Mouse (Mus musculus): ENCODE results near the gene Sms. TPM values are rescaled to one million over a fixed set of nuclear protein-coding genes. Genes with fewer than 3 reads are reported as not detected.

Sms gene
- polyA plus RNA-seq, 1 experiment from 2014 or later: 16.9 TPM

DNA sequence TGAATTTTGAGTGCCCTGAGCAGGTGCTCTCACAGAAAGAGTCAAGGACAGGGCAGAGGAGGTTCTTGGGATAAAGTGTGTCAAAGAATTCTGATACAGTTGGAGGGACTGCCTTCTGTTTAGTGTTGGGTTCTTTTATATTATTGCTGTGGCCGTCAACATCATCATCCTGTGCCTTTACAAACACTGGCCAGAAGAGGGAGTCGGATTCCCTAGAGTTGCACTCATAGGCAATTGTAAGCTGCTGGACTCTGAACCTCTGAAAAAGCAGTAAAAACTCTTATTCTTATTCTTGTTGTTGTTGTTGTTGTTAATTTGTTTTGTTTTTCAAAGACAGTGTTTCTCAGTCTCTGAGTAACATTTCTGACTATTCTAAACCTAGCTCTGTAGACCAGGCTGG lies 5.3 kb downstream of the Sms start:
- WGBS (ENCODE audit: insufficient replicate concordance): 43% methylated on average over 2 of the region's 2 CpGs
- Histone ChIP-seq H3K9ac (no peak overlapping the region), H3K36me3 (replicated peaks) (no peaks in the 10 kb centered on the region), H3K27ac (replicated peaks) (no peak overlapping the region), H3K4me3 (replicated peaks) (no peak overlapping the region), H3K4me2 (no peak overlapping the region), H3K27me3 (no peaks in the 10 kb centered on the region), H3K9me3 (replicated peaks) (no peaks in the 10 kb centered on the region), H3K4me1 (replicated peaks) (peaks cover 5% of the 10 kb centered on the region; the same call in 1 of the 2 replicates)
- no peak for ATAC-seq (ENCODE audit: insufficient read depth)

DNA sequence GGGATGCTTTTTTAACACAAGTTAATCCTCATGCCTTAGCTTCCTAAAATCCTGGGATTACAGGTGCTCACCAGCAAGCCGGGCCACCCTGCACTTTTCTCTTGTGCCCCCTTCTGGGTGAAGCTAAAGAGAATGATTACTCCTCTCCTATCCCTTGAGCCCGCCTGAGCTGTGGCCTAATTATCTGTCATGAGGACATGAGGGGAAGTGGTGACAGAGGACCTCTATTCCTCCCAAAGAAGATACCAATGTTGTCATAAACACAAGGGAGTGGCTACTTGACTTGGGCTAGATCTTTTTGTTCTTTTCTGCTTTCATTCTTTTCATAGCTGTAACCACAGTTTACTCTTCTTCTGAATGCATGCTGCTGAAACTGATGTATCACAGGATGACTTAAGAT lies 9.2 kb downstream of the Sms start:
- Histone ChIP-seq H3K9me3 (replicated peaks) (no peaks in the 10 kb centered on the region), H3K27ac (replicated peaks) (no peak overlapping the region), H3K27me3 (no peaks in the 10 kb centered on the region), H3K4me2 (no peak overlapping the region), H3K4me3 (replicated peaks) (no peak overlapping the region), H3K9ac (no peak overlapping the region), H3K4me1 (replicated peaks) (no peaks in the 10 kb centered on the region), H3K36me3 (replicated peaks) (no peaks in the 10 kb centered on the region)
- no peak for ATAC-seq (ENCODE audit: insufficient read depth)
- WGBS (ENCODE audit: insufficient replicate concordance): 33% methylated on average over 2 of the region's 2 CpGs

DNA sequence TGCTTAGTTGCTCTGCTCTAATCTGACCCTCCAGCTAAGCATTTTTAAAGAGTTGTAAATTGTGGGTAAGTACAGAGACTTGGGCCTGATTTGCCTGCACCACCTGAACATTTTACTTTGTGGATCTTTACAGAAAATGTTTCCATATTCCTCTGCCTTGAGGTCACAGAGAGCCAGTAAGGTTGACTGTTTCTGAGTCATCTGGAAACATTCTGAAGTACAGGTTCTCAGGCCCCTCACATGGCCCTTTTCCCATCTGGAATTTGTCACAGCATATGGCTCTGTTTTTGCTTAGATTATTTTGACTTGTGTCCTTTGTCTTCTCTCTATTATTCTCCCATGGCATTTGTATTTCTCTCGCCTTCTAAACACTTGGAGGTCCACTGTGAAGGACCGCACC lies 10.2 kb downstream of the Sms start:
- no peak overlapping the region for H3K4me3 ChIP-seq (replicated peaks)
- H3K9me3 ChIP-seq (replicated peaks): no peaks in the 10 kb centered on the region
- WGBS (ENCODE audit: insufficient replicate concordance): 74% methylated on average over 2 of the region's 2 CpGs
- H3K27ac ChIP-seq (replicated peaks): no peak overlapping the region
- H3K36me3 ChIP-seq (replicated peaks): no peaks in the 10 kb centered on the region
- H3K27me3 ChIP-seq: no peaks in the 10 kb centered on the region
- no peak overlapping the region for H3K9ac ChIP-seq
- H3K4me1 ChIP-seq (replicated peaks): no peaks in the 10 kb centered on the region
- no peak overlapping the region for H3K4me2 ChIP-seq
- ATAC-seq (ENCODE audit: insufficient read depth): no peak

DNA sequence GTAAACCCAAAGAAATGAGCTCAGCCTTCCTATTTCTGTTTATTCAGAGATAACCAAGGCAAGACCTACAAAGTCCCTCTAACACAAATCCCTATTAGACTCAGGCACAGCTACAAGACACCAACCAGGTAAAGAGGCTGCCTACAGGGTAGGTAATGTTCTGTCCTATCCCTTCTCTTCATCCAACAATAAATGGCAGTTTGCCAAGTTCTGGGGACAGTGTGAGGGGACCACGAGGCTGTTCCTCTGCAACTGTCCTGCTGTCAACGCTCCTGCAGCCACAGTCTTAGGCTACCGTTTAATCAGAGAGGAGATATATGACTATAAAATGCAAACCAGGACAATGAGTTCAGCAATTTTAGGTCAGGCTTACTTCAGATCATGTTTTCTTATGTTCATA lies 14.8 kb downstream of the Sms start:
- H3K4me3 ChIP-seq (replicated peaks): no peak overlapping the region
- WGBS (ENCODE audit: insufficient replicate concordance): 35% methylated on average over 3 of the region's 3 CpGs
- ATAC-seq (ENCODE audit: insufficient read depth): no peak
- H3K9me3 ChIP-seq (replicated peaks): no peaks in the 10 kb centered on the region
- no peaks in the 10 kb centered on the region for H3K27me3 ChIP-seq
- no peaks in the 10 kb centered on the region for H3K36me3 ChIP-seq (replicated peaks)
- no peaks in the 10 kb centered on the region for H3K4me1 ChIP-seq (replicated peaks)
- no peak overlapping the region for H3K27ac ChIP-seq (replicated peaks)
- no peak overlapping the region for H3K4me2 ChIP-seq
- no peak overlapping the region for H3K9ac ChIP-seq

DNA sequence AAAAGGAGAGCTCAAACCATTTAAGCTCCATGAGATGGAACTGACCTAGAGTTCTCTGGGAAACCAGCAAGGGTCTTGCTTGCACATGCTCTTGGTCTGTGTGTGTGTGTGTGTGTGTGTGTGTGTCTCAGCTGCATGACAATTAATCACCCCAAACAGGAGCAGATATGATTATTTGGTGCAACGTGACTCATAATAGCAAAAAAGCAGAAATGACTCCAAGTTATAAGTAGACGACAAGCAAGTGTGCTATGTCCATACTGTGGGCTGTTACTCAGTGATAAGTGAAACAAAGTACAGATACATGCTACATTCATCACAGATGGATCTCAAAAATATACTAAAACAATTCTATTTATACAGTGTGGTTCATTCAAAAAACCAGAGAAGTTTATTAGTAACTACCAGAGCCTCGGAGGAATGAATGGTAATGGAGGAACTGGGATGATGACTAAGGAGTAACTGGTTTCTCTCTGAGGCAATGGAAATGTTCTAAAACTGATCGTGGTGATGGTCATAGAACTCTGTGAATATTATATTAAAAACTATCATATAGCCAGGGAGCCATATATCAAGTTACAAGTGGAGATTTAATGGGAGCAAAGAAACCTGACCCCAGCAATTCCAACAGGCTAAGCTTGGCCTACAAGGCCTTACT lies 15.8 kb downstream of the Sms start:
- ATAC-seq (ENCODE audit: insufficient read depth): no peak
- Histone ChIP-seq H3K4me1 (replicated peaks) (no peaks in the 10 kb centered on the region), H3K9me3 (replicated peaks) (no peaks in the 10 kb centered on the region), H3K36me3 (replicated peaks) (no peaks in the 10 kb centered on the region), H3K27ac (replicated peaks) (no peak overlapping the region), H3K4me3 (replicated peaks) (no peak overlapping the region), H3K27me3 (no peaks in the 10 kb centered on the region), H3K9ac (no peak overlapping the region), H3K4me2 (no peak overlapping the region)
- 55% methylated on average over 4 of the region's 4 CpGs for WGBS (ENCODE audit: insufficient replicate concordance)

DNA sequence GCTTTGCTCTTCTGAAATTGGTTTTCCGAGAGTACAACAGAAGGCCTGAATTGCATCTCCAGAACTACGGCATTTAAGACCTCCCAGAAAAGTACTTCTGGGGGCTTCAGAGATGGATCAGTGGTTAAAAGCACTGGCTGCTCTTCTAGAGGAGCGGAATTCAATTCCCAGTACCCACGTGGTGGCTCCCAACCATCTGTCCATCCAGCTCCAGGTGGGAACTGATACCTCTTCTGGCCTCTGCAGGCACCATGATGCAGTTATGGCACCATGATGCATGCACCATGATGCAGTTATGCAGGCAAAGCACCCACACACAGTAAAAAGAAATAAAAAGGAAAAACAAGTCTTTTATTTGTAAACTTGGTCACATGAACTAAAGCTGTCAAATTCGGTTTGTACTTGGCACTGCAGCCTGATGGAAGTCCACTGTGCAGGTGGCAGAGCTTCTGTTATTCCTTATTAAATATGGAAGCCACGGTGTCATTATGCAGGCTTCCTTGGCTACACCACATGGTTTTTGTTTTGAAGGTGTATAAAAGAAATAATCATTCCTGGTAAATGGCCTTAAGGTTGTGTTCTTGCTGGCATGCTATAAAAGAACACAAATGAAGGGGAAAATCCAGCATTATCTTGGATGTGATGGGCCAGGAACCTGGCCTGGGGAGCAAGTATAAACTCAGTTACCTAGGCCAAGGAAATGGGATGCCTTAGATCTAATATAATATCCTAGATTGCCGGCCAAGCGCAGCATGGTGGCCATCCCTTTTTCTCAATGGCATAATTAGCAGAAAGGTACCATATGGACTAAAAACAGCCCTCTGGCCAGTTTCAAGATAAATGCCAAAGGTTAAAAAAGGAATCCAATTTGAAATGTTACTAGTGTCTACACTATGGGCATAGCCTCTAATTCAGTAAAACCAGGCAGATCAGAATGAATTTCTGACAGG lies 20.1 kb downstream of the Sms start:
- H3K9ac ChIP-seq: no peak overlapping the region
- no peaks in the 10 kb centered on the region for H3K27me3 ChIP-seq
- no peak overlapping the region for H3K27ac ChIP-seq (replicated peaks)
- 72% methylated on average over 8 of the region's 8 CpGs for WGBS (ENCODE audit: insufficient replicate concordance)
- no peak for ATAC-seq (ENCODE audit: insufficient read depth)
- H3K4me3 ChIP-seq (replicated peaks): no peak overlapping the region
- H3K4me2 ChIP-seq: no peak overlapping the region
- no peaks in the 10 kb centered on the region for H3K36me3 ChIP-seq (replicated peaks)
- no peaks in the 10 kb centered on the region for H3K9me3 ChIP-seq (replicated peaks)
- H3K4me1 ChIP-seq (replicated peaks): no peaks in the 10 kb centered on the region

DNA sequence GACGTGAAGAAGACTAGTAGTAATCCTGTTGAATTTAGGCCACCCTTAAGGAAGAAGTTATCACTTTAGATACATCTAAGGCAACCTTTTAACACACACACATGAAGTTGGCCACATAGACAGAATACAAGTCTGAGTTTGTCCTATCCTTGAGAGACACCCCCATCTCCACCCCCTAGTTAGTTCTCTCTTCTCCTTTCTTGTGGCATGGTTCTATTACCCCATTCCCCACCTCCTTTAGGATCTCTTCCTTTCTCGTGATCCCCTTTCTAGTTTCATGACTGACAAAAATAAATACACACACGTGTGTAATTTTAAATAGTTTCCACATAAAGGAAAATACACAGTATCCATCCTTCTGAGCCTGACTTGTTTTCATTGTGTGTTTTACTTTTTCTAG lies 23.3 kb downstream of the Sms start:
- Histone ChIP-seq H3K27ac (replicated peaks) (no peak overlapping the region), H3K36me3 (replicated peaks) (no peaks in the 10 kb centered on the region), H3K9me3 (replicated peaks) (no peaks in the 10 kb centered on the region), H3K27me3 (no peaks in the 10 kb centered on the region), H3K4me3 (replicated peaks) (no peak overlapping the region), H3K4me2 (no peak overlapping the region), H3K9ac (no peak overlapping the region), H3K4me1 (replicated peaks) (no peaks in the 10 kb centered on the region)
- WGBS (ENCODE audit: insufficient replicate concordance): 57% methylated on average over 3 of the region's 3 CpGs
- ATAC-seq (ENCODE audit: insufficient read depth): no peak

DNA sequence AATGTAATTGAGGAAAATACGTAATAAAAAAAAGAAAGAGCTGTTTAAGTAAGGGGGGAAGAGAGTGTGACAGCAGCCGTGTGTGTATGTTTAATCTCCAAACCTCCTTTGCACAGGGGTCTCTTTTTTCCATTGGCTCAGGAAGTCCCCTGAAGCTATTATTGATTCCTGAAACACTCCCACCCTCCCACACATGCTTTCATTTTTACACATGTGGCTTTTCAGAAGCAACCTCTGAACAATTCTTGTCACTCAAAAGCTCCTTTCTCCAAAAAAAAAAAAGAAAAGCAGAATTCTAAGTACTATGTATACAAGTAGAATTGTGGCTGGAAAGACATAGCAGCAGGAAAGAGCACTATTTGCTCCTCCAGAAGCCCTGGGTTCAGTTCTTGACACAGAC lies 24.0 kb downstream of the Sms start:
- no peak overlapping the region for H3K27ac ChIP-seq (replicated peaks)
- no peaks in the 10 kb centered on the region for H3K9me3 ChIP-seq (replicated peaks)
- no peak overlapping the region for H3K4me2 ChIP-seq
- 81% methylated on average over 2 of the region's 2 CpGs for WGBS (ENCODE audit: insufficient replicate concordance)
- no peaks in the 10 kb centered on the region for H3K36me3 ChIP-seq (replicated peaks)
- no peak overlapping the region for H3K4me3 ChIP-seq (replicated peaks)
- no peaks in the 10 kb centered on the region for H3K4me1 ChIP-seq (replicated peaks)
- ATAC-seq (ENCODE audit: insufficient read depth): no peak
- H3K9ac ChIP-seq: no peak overlapping the region
- no peaks in the 10 kb centered on the region for H3K27me3 ChIP-seq

DNA sequence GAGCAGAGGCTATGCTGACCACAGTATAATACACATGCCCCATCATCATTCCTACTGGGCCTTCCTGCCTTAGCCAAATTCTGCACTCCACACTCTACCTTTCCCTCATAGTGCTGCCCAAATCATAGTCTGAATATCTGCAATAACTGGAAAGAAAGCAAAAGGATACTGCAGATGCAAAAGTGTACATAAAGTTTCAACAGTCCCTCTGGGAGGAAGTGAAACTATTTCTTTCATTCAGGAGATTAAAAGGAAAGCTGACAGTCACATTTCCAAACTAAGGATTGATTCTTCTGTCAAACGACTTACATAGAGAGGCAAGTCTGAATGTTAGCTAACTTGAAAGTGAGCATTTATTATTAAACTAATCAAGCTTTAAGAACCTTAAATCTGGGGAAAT lies 26.1 kb downstream of the Sms start:
- no peaks in the 10 kb centered on the region for H3K4me1 ChIP-seq (replicated peaks)
- no peak overlapping the region for H3K27ac ChIP-seq (replicated peaks)
- ATAC-seq (ENCODE audit: insufficient read depth): no peak
- no peaks in the 10 kb centered on the region for H3K36me3 ChIP-seq (replicated peaks)
- H3K27me3 ChIP-seq: no peaks in the 10 kb centered on the region
- H3K9ac ChIP-seq: no peak overlapping the region
- no peaks in the 10 kb centered on the region for H3K9me3 ChIP-seq (replicated peaks)
- H3K4me2 ChIP-seq: no peak overlapping the region
- 66% methylated on average over 1 of the region's 1 CpGs for WGBS (ENCODE audit: insufficient replicate concordance)
- no peak overlapping the region for H3K4me3 ChIP-seq (replicated peaks)

DNA sequence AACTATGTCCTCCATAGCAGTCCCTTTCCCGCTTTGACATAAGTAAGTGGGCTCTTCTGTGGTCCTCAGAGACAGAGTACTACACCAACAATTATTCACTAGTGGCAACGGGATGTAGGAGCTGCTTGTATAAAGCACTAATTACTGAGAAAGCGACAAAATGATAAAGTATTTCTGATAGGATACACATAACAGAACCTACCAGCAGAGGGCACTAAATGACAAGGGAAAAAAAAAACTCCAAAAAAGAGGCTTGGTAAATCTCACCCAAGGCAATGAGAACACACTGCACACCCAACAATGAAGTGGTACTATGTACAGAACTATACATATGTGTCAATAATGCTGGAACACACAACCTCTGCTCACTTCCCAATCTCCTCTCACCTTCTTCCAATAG lies 29.4 kb downstream of the Sms start:
- Histone ChIP-seq H3K9ac (no peak overlapping the region), H3K4me2 (no peak overlapping the region), H3K27ac (replicated peaks) (no peak overlapping the region), H3K4me3 (replicated peaks) (no peak overlapping the region), H3K4me1 (replicated peaks) (no peaks in the 10 kb centered on the region), H3K27me3 (no peaks in the 10 kb centered on the region), H3K9me3 (replicated peaks) (no peaks in the 10 kb centered on the region), H3K36me3 (replicated peaks) (no peaks in the 10 kb centered on the region)
- ATAC-seq (ENCODE audit: insufficient read depth): no peak
- WGBS (ENCODE audit: insufficient replicate concordance): 62% methylated on average over 3 of the region's 3 CpGs

DNA sequence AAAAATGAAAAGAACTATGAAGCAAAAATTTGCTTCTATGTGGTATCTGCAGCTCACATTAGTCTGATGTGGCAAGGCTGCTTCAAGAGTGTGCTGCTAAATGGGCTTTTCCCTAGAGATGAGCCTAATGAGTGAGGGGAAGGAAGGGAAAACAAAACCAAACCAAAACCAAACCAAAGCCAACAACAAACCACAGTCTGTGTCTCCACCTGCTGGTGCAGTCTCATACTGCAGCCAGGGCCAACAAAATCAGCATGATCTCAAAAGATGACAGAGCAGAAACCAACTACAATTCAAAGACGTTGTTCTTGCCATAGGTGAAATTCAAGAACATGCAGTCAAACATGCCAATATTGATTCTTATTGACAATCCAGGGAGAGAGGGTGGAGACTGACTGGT lies 37.7 kb downstream of the Sms start:
- no peak overlapping the region for H3K4me3 ChIP-seq (replicated peaks)
- H3K4me1 ChIP-seq (replicated peaks): no peaks in the 10 kb centered on the region
- no peaks in the 10 kb centered on the region for H3K27me3 ChIP-seq
- no peak for ATAC-seq (ENCODE audit: insufficient read depth)
- WGBS (ENCODE audit: insufficient replicate concordance): 16% methylated on average over 1 of the region's 1 CpGs
- H3K9me3 ChIP-seq (replicated peaks): no peaks in the 10 kb centered on the region
- H3K4me2 ChIP-seq: no peak overlapping the region
- no peak overlapping the region for H3K27ac ChIP-seq (replicated peaks)
- H3K9ac ChIP-seq: no peak overlapping the region
- H3K36me3 ChIP-seq (replicated peaks): no peaks in the 10 kb centered on the region
